Mouse (Mus musculus) C2C12 (cell line): ENCODE results near the gene Prkcz. TPM values are rescaled to one million over a fixed set of nuclear protein-coding genes. Genes with fewer than 3 reads are reported as not detected.

Experiments used
- H3K27me3 ChIP-seq: one replicate; pipeline ENCODE4 v1.6.1; 2011; ENCODE audit not compliant: control insufficient read depth, insufficient read depth, insufficient read length
- H3K36me3 ChIP-seq: one replicate; pipeline ENCODE4 v1.6.1; 2011; ENCODE audit not compliant: control insufficient read depth, insufficient read depth
- H3K4me3 ChIP-seq: one replicate; pipeline ENCODE4 v1.5.1; 2011; ENCODE audit warnings: mild to moderate bottlenecking, control low read depth; ENCODE audit not compliant: poor library complexity, insufficient read depth, severe bottlenecking
- H3K79me2 ChIP-seq: one replicate; pipeline ENCODE4 v1.6.1; 2011; ENCODE audit not compliant: control insufficient read depth, insufficient read depth
- H3K79me3 ChIP-seq: one replicate; pipeline ENCODE4 v1.6.1; 2011; ENCODE audit warnings: low read depth, control low read depth
- H3ac ChIP-seq: one replicate; pipeline ENCODE3; 2011; ENCODE audit warnings: low read depth; ENCODE audit not compliant: control insufficient read depth, insufficient read length
- CEBPB ChIP-seq: IDR thresholded peaks from one replicate; pipeline ENCODE4 v1.6.1; 2011; ENCODE audit warnings: low read depth, mild to moderate bottlenecking, control low read depth, moderate library complexity
- CTCF ChIP-seq: IDR thresholded peaks from one replicate; pipeline ENCODE4 v1.5.1; 2011; ENCODE audit not compliant: control insufficient read depth, insufficient read depth, insufficient read length
- FOSL1 ChIP-seq: IDR thresholded peaks from one replicate; pipeline ENCODE4 v1.8.0; 2011; ENCODE audit warnings: mild to moderate bottlenecking, low read length; ENCODE audit not compliant: poor library complexity, insufficient read depth, severe bottlenecking
- MAX ChIP-seq: IDR thresholded peaks from one replicate; pipeline ENCODE4 v1.6.1; 2011; ENCODE audit warnings: mild to moderate bottlenecking, control low read depth
- MYOD1 ChIP-seq: IDR thresholded peaks from one replicate; pipeline ENCODE4 v1.6.1; 2011; ENCODE audit warnings: low read depth; ENCODE audit not compliant: control insufficient read depth, insufficient read length
- MYOG ChIP-seq: IDR thresholded peaks from one replicate; pipeline ENCODE4 v1.6.1; 2011; ENCODE audit not compliant: control insufficient read depth, insufficient read length; ENCODE audit errors: extremely low read depth
- USF1 ChIP-seq: IDR thresholded peaks from one replicate; pipeline ENCODE4 v1.6.1; 2011; ENCODE audit warnings: low read depth, mild to moderate bottlenecking, control low read depth, moderate library complexity
- polyA plus RNA-seq: library from polyadenylated mRNA; unstranded; fragments of >200 nt; fragmentation: generic; extraction: Trizol; gene quantifications from one replicate; pipeline ENCODE4 v1.2.1, GENCODE M21; 2012; ENCODE audit warnings: missing spikeins

Gene Prkcz
- polyA plus RNA-seq, 1 experiment = 0.06 TPM

DNA sequence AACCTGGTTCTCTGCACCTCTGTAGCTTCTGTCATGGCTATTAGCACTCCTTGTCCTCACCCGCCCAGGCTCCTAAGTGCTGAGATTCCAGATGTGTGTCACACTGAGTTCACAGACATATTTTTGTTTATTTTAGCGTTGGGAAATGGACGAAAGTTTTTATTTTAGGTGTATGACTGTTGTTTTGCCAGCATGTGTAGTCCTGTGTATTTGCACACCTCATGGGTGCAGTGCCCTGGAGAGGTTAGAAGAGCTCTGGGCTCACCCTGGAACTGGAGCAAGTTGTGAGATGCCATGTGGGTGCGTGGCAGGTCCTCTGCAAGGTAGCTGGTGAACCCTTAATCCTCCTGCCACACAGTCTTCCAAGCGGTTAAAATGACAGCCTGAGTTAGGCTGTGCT is 1.3 kb upstream of the Prkcz start:
- no peak for TF ChIP-seq CTCF
- no peak for TF ChIP-seq USF1
- no peak for TF ChIP-seq MAX
- TF ChIP-seq CEBPB = no peak
- no peak for TF ChIP-seq MYOD1
- no peak for TF ChIP-seq FOSL1
- TF ChIP-seq MYOG = no peak
- Histone ChIP-seq H3K4me3 (no peak overlapping the region), H3K36me3 (no peaks in the 10 kb centered on the region), H3K79me2 (no peaks in the 10 kb centered on the region), H3K79me3 (no peaks in the 10 kb centered on the region), H3K27me3 (peaks cover 88% of the 10 kb centered on the region), H3ac (no peak overlapping the region)

- H3K79me3 ChIP-seq = no peaks in the 10 kb centered on the region
- H3K27me3 ChIP-seq = peaks cover 78% of the 10 kb centered on the region
- no peaks in the 10 kb centered on the region for H3K79me2 ChIP-seq
- H3K36me3 ChIP-seq = no peaks in the 10 kb centered on the region
- H3K4me3 ChIP-seq = no peak overlapping the region
- no peak for TF ChIP-seq MAX
- TF ChIP-seq MYOG = no peak
- no peak for TF ChIP-seq USF1
- no peak for TF ChIP-seq FOSL1
- TF ChIP-seq CEBPB = no peak
- TF ChIP-seq MYOD1 = no peak
- no peak for TF ChIP-seq CTCF
- H3ac ChIP-seq = no peak overlapping the region
Observed at GRCm38 (mm10) chr4:155360856-155361255, 305 bp downstream of the Prkcz start.

DNA sequence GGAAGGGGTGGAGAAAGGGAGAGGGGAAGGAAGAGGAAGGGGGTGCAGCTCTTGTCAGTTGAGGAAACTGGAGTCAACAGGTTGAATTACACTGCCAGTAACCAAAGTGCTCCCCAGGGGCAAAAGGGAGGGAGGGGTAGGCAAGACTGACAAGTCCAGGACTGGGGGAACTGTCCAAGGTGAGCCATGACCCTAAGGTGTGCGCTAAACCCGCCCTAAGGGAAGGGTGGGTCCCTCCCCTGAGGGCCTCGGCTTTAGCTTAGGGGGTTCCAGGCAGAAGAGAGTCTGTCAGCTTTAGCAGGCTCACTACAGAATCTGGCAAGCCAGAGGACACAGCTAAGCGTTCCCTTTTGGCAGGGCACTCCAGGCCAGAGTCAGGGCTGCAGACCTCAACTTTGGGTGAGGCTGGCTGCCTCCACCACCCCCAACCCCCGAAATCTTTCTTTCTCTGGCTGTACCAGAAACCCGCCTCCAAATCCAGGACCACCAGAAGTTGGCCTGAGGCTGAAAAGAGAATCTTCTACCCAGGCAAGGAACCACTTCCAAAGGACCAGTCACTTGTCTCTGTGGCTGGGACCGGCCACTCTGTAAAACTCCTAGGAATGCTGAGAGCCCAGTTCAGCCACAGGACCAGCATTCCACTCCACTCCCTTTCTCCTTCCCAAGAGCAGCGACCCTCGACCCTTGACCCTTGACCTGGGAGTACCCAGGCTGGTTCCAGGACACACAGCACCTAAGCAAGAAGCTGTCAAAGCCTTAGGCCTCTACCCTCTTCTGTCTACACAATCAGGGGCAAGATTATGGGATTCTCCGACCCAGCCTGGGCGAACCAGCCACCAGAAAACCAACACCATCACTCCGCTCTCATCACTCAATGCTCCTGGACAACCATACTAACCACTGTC is 1.3 kb downstream of the Prkcz start:
- Histone ChIP-seq H3K4me3 (no peak overlapping the region), H3K27me3 (peaks cover 75% of the 10 kb centered on the region), H3K36me3 (no peaks in the 10 kb centered on the region), H3K79me3 (no peaks in the 10 kb centered on the region), H3ac (no peak overlapping the region), H3K79me2 (no peaks in the 10 kb centered on the region)
- TF ChIP-seq CTCF (no peak), MAX (no peak), CEBPB (no peak), MYOG (no peak), MYOD1 (no peak), USF1 (no peak), FOSL1 (no peak)

DNA sequence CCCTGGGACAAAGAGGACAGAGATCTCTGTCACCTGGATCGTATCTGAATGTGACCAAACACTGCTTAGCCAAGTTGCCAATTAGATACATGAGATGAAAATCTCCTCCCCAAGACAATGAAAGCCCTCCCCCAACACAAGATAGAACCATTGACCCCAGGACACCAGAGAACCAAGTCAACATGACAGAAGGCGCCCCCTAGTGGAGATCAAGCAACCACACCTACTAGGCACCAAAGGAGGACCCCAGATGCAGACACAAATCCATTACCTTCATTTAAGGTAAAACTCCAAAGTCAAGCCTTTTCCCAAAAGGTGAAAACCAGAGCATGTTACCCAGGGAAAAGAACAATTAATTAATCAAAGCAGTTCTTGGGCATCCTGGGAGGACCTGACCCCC is 3.6 kb downstream of the Prkcz start:
- Histone ChIP-seq H3K36me3 (no peaks in the 10 kb centered on the region), H3K27me3 (peaks cover 73% of the 10 kb centered on the region), H3K79me2 (no peaks in the 10 kb centered on the region), H3K4me3 (no peak overlapping the region), H3ac (no peak overlapping the region), H3K79me3 (no peaks in the 10 kb centered on the region)
- no peak for TF ChIP-seq MAX
- TF ChIP-seq CEBPB = no peak
- TF ChIP-seq USF1 = no peak
- TF ChIP-seq MYOG = no peak
- TF ChIP-seq MYOD1 = no peak
- TF ChIP-seq FOSL1 = no peak
- no peak for TF ChIP-seq CTCF

GRCm38 (mm10) chr4:155356354-155356753 is 4.8 kb downstream of the Prkcz start:
- Histone ChIP-seq H3K36me3 (no peaks in the 10 kb centered on the region), H3ac (no peak overlapping the region), H3K79me3 (no peaks in the 10 kb centered on the region), H3K79me2 (no peaks in the 10 kb centered on the region), H3K4me3 (no peak overlapping the region), H3K27me3 (peaks cover 67% of the 10 kb centered on the region)
- TF ChIP-seq CEBPB (no peak), CTCF (no peak), MYOG (no peak), MAX (no peak), FOSL1 (no peak), MYOD1 (no peak)
